Mouse (Mus musculus) forebrain, embryonic 14.5 days (tissue): ENCODE measurements around the gene Glg1. TPM values are rescaled to one million over a fixed set of nuclear protein-coding genes. Genes with fewer than 3 reads are reported as not detected.
A peak's percentile ranks its signal among the peaks of the same experiment; 100 is the strongest.
"Not testable (repeated sequence)": the region's sequence is repeated elsewhere in the genome, so short reads cannot be mapped to it uniquely, and the experiment has no call there.

ENCODE experiments used
- ATAC-seq: fragments of 200-750 bp; cut with Nextera tagmentation; 2 replicates; pipeline ENCODE4 v1.8.0; 2017; ENCODE audit warnings: mild to moderate bottlenecking, moderate library complexity
- DNase-seq: peaks from one replicate; pipeline ENCODE4 v3.0.0-alpha.2; 2015; ENCODE audit warnings: low spot score
- H3K27ac ChIP-seq: fragments of 300-500 bp; sonication (generic); 2 replicates; pipeline ENCODE4 v1.5.1; 2014; ENCODE audit warnings: low read depth, mild to moderate bottlenecking, control low read depth, low read length, moderate library complexity
- H3K27me3 ChIP-seq: fragments of 300-500 bp; sonication (generic); replicated peaks from 2 replicates; pipeline ENCODE4 v1.6.1; 2014; ENCODE audit warnings: low read length, control low read depth, mixed read lengths; ENCODE audit not compliant: control insufficient read depth, insufficient read depth
- H3K36me3 ChIP-seq: fragments of 300-500 bp; sonication (generic); 2 replicates; pipeline ENCODE4 v1.6.1; 2014; ENCODE audit warnings: low read length, control low read depth; ENCODE audit not compliant: control insufficient read depth, insufficient read depth
- H3K4me1 ChIP-seq: fragments of 300-500 bp; sonication (generic); 2 replicates; pipeline ENCODE4 v1.6.1; 2014; ENCODE audit warnings: antibody characterized with exemption, low read length, control low read depth; ENCODE audit not compliant: control insufficient read depth, insufficient read depth
- H3K4me2 ChIP-seq: fragments of 300-500 bp; sonication (generic); 2 replicates; pipeline ENCODE4 v1.6.1; 2014; ENCODE audit warnings: mild to moderate bottlenecking, control low read depth, low read length
- H3K4me3 ChIP-seq: fragments of 300-500 bp; sonication (generic); 2 replicates; pipeline ENCODE4 v1.5.1; 2014; ENCODE audit warnings: low read depth, low read length, control low read depth
- H3K9ac ChIP-seq: fragments of 300-500 bp; sonication (generic); 2 replicates; pipeline ENCODE4 v1.6.1; 2014; ENCODE audit warnings: mild to moderate bottlenecking, low read length, control low read depth, moderate library complexity
- H3K9me3 ChIP-seq: fragments of 300-500 bp; sonication (generic); replicated peaks from 2 replicates; pipeline ENCODE4 v1.6.1; 2016; ENCODE audit warnings: low read length, control low read depth, mixed read lengths; ENCODE audit not compliant: control insufficient read depth
- WGBS: fragments of 180-500 bp; shearing (Covaris S2); extraction: QIAGEN DNeasy Blood & Tissue Kit; methylation state at CpG from one replicate; pipeline ENCODE4 v1.1.7; 2014; 5-methylcytosine and 5-hydroxymethylcytosine counted together
- polyA plus RNA-seq: library from polyadenylated mRNA; unstranded; fragments of >200 nt; fragmentation: Nextera tagmentation; extraction: Ambion mirVana; gene quantifications from 2 replicates; pipeline ENCODE4 v1.2.1, GENCODE M21; 2014

The Glg1 gene
- 65.2 and 66.1 TPM in 2 replicates for polyA plus RNA-seq

GRCm38 (mm10) chr8:111258631-111259407 is at the start of gene Glg1:
Glg1 (minus strand) TSS chr8:111259216.
- ATAC-seq (peak; percentile 98), DNase-seq (peak; percentile 96)
- under 1% methylated on average over 70 of the region's 76 CpGs for WGBS
- Histone ChIP-seq H3K4me2 (peak within 1 kb of the TSS; percentile 43), H3K9ac (peak within 1 kb of the TSS; percentile 97), H3K4me3 (peak within 1 kb of the TSS; percentile 80), H3K9me3 (no peaks in the 10 kb centered on the region), H3K36me3 (no peaks in the 10 kb centered on the region), H3K4me1 (peaks cover 6% of the 10 kb centered on the region; the same call in 1 of the 2 replicates), H3K27me3 (no peaks in the 10 kb centered on the region), H3K27ac (peak within 1 kb of the TSS; percentile 99)

GRCm38 (mm10) chr8:111305031-111305730 is 46.2 kb upstream of the Glg1 start:
- DNase-seq (no peak), ATAC-seq (no peak)
- no peaks in the 10 kb centered on the region for H3K27me3 ChIP-seq
- H3K27ac ChIP-seq: no peak overlapping the region
- H3K9ac ChIP-seq: no peak overlapping the region
- H3K36me3 ChIP-seq: no peaks in the 10 kb centered on the region
- no peaks in the 10 kb centered on the region for H3K9me3 ChIP-seq
- no peak overlapping the region for H3K4me2 ChIP-seq
- 26% methylated on average over 5 of the region's 5 CpGs for WGBS
- no peaks in the 10 kb centered on the region for H3K4me1 ChIP-seq
- H3K4me3 ChIP-seq: no peak overlapping the region

GRCm38 (mm10) chr8:111304359-111304758 is 45.3 kb upstream of the Glg1 start:
- no peak overlapping the region for H3K27ac ChIP-seq
- no peak overlapping the region for H3K9ac ChIP-seq
- no peaks in the 10 kb centered on the region for H3K27me3 ChIP-seq
- WGBS: 88% methylated on average over 3 of the region's 3 CpGs
- H3K4me1 ChIP-seq: no peaks in the 10 kb centered on the region
- DNase-seq (no peak), ATAC-seq (no peak)
- H3K4me2 ChIP-seq: no peak overlapping the region
- no peaks in the 10 kb centered on the region for H3K9me3 ChIP-seq
- no peak overlapping the region for H3K4me3 ChIP-seq
- no peaks in the 10 kb centered on the region for H3K36me3 ChIP-seq

- WGBS: 81% methylated on average over 5 of the region's 5 CpGs
- H3K9ac ChIP-seq, H3K4me2 ChIP-seq: not testable (repeated sequence)
Observed at GRCm38 (mm10) chr8:111303076-111303803, 44.2 kb upstream of the Glg1 start.

GRCm38 (mm10) chr8:111300597-111301546 is 41.9 kb upstream of the Glg1 start:
- peak; percentile 0; the same call in 1 of the 2 replicates for ATAC-seq
- Histone ChIP-seq H3K9ac (no peak overlapping the region), H3K4me1 (peaks cover 9% of the 10 kb centered on the region), H3K9me3 (no peaks in the 10 kb centered on the region), H3K4me3 (peak overlapping the region; percentile 94), H3K4me2 (peak overlapping the region; percentile 39), H3K36me3 (peaks cover 10% of the 10 kb centered on the region), H3K27me3 (no peaks in the 10 kb centered on the region), H3K27ac (no peak overlapping the region)
- 70% methylated on average over 11 of the region's 11 CpGs for WGBS
- no peak for DNase-seq

More at GRCm38 (mm10) chr8:111303076-111303803, 44.2 kb upstream of the Glg1 start:
- H3K27me3 ChIP-seq, H3K4me3 ChIP-seq, H3K36me3 ChIP-seq, H3K4me1 ChIP-seq, H3K27ac ChIP-seq, ATAC-seq, H3K9me3 ChIP-seq, DNase-seq: not testable (repeated sequence)

- Histone ChIP-seq H3K4me2 (peak within 1 kb of the TSS; percentile 65), H3K27ac (peak within 1 kb of the TSS; percentile 61), H3K4me3 (peak within 1 kb of the TSS; percentile 94), H3K9ac (peak within 1 kb of the TSS; percentile 92), H3K4me1 (peaks cover 9% of the 10 kb centered on the region), H3K36me3 (peaks cover 17% of the 10 kb centered on the region), H3K27me3 (no peaks in the 10 kb centered on the region), H3K9me3 (no peaks in the 10 kb centered on the region)
- DNase-seq: peak; percentile 98
- ATAC-seq: peak; percentile 99
- WGBS: under 1% methylated on average over 62 of the region's 67 CpGs
Observed at GRCm38 (mm10) chr8:111299821-111300568, 41.0 kb upstream of the Glg1 start, which contains the start of gene Rfwd3. Rfwd3 (minus strand) TSS chr8:111300222.

GRCm38 (mm10) chr8:111299363-111299820 is 40.4 kb upstream of the Glg1 start:
- peaks cover 21% of the 10 kb centered on the region for H3K36me3 ChIP-seq
- peaks cover 9% of the 10 kb centered on the region for H3K4me1 ChIP-seq
- H3K4me2 ChIP-seq: peak overlapping the region; percentile 65
- no peak overlapping the region for H3K27ac ChIP-seq
- H3K9me3 ChIP-seq: no peaks in the 10 kb centered on the region
- H3K27me3 ChIP-seq: no peaks in the 10 kb centered on the region
- DNase-seq (peak; percentile 28), ATAC-seq (no peak)
- peak overlapping the region; percentile 92 for H3K9ac ChIP-seq
- under 1% methylated on average over 28 of the region's 28 CpGs for WGBS
- H3K4me3 ChIP-seq: peak overlapping the region; percentile 94
